Mouse (Mus musculus) hindbrain, postnatal 0 days (tissue): Measurements from ENCODE around the gene Acbd5. TPM values are rescaled to one million over a fixed set of nuclear protein-coding genes. Genes with fewer than 3 reads are reported as not detected.
"Not testable (repeated sequence)": the region's sequence is repeated elsewhere in the genome, so short reads cannot be mapped to it uniquely, and the experiment has no call there.

Experiments used
- ATAC-seq: fragments of 200-750 bp; cut with Nextera tagmentation; 2 replicates; pipeline ENCODE4 v1.8.0; 2017; ENCODE audit warnings: mild to moderate bottlenecking, moderate TSS enrichment, moderate library complexity
- DNase-seq: peaks from one replicate; pipeline ENCODE4 v3.0.0-alpha.2; 2015; ENCODE audit warnings: low spot score
- H3K27ac ChIP-seq: fragments of 300-500 bp; sonication (generic); 2 replicates; pipeline ENCODE4 v1.5.1; 2014; ENCODE audit warnings: mild to moderate bottlenecking
- H3K27me3 ChIP-seq: fragments of 300-500 bp; sonication (generic); 2 replicates; pipeline ENCODE4 v1.6.1; 2014; ENCODE audit warnings: low read length, mixed read lengths; ENCODE audit not compliant: insufficient read depth
- H3K36me3 ChIP-seq: fragments of 300-500 bp; sonication (generic); 2 replicates; pipeline ENCODE4 v1.6.1; 2014; ENCODE audit warnings: low read length, mixed read lengths; ENCODE audit not compliant: insufficient read depth
- H3K4me1 ChIP-seq: fragments of 300-500 bp; sonication (generic); 2 replicates; pipeline ENCODE4 v1.6.1; 2014; ENCODE audit warnings: antibody characterized with exemption, low read length, mixed read lengths; ENCODE audit not compliant: insufficient read depth
- H3K4me2 ChIP-seq: fragments of 300-500 bp; sonication (generic); 2 replicates; pipeline ENCODE4 v1.6.1; 2014; ENCODE audit warnings: low read depth, mild to moderate bottlenecking, low read length, moderate library complexity, mixed read lengths
- H3K4me3 ChIP-seq: fragments of 300-500 bp; sonication (generic); 2 replicates; pipeline ENCODE4 v1.5.1; 2014; ENCODE audit warnings: low read length
- H3K9ac ChIP-seq: fragments of 300-500 bp; sonication (generic); replicated peaks from 2 replicates; pipeline ENCODE4 v1.6.1; 2014; ENCODE audit warnings: mild to moderate bottlenecking, low read length, moderate library complexity, mixed read lengths
- H3K9me3 ChIP-seq: fragments of 300-500 bp; sonication (generic); 2 replicates; pipeline ENCODE4 v1.6.1; 2016; ENCODE audit warnings: low read length, mixed read lengths
- CTCF ChIP-seq: IDR thresholded peaks from 2 replicates; pipeline ENCODE4 v1.5.1; 2016; ENCODE audit warnings: antibody characterized with exemption, control low read depth, low read depth
- WGBS: fragments of 180-500 bp; shearing (Covaris S2); extraction: QIAGEN DNeasy Blood & Tissue Kit; methylation state at CpG from one replicate; pipeline ENCODE4 v1.1.7; 2014; 5-methylcytosine and 5-hydroxymethylcytosine counted together
- polyA plus RNA-seq: library from polyadenylated mRNA; unstranded; fragments of >200 nt; fragmentation: Nextera tagmentation; extraction: Ambion mirVana; gene quantifications from 2 replicates; pipeline ENCODE4 v1.2.1, GENCODE M21; 2015
- total RNA-seq: library from RNA; depleted of rRNA; stranded (reverse); fragments of >200 nt; gene quantifications from 2 replicates; pipeline ENCODE4 v1.2.3, GENCODE M21; 2014

Gene Acbd5
- total and polyA plus RNA-seq, 2 experiments from 2014 or later = 30.1 to 60.9 TPM

DNA sequence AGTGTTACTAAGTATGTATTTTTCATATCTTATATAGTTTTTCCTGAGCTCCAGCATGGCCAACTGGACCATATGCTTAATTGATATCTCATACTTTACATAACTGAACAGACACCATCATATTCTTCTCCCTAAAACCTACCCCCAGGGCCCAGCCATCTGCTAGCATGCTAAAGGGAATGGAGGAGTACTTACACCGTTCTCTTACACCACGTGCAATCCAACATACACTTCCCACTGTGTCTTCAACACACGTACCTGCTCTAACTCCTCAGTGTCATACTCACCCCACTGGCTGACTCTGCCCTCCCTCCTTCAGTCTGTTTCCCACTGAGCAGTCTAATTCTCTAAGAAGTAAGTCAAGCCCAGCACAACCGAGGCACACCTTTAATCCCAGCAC is 39.1 kb upstream of the Acbd5 start:
- Histone ChIP-seq H3K9me3 (0 out of 2 replicates have a peak, but pooled peaks cover 2% of the 10 kb centered on the region), H3K9ac (no peak overlapping the region), H3K27ac (no peak overlapping the region), H3K27me3 (no peaks in the 10 kb centered on the region), H3K4me3 (no peak overlapping the region), H3K36me3 (no peaks in the 10 kb centered on the region), H3K4me2 (no peak overlapping the region), H3K4me1 (no peaks in the 10 kb centered on the region)
- TF ChIP-seq CTCF = no peak
- ATAC-seq = no peak
- no peak for DNase-seq
- 74% methylated on average over 4 of the region's 4 CpGs for WGBS

DNA sequence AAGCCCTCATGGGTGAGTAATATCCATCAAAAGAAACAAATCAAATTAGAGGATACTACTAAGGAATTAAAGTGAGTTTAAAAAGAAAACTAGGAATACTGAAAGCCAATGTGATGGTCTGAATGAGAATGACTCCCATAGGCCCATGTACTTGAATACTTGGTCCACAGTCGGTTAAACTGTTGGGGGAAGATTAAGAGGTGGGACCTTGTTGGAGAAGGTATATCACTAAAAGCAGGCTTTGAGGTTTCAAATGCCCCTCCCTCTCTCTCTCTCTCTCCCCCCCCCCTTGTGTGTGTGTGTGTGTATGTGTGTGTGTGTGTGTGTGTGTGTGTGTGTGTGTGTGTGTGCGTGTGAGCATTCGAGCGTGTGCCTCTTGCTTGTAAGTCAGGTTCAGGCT is 37.3 kb upstream of the Acbd5 start:
- H3K9ac ChIP-seq = no peak overlapping the region
- H3K4me1 ChIP-seq = no peaks in the 10 kb centered on the region
- TF ChIP-seq CTCF = no peak
- WGBS = 98% methylated on average over 4 of the region's 4 CpGs
- H3K4me2 ChIP-seq = no peak overlapping the region
- ATAC-seq (no peak), DNase-seq (no peak)
- no peaks in the 10 kb centered on the region for H3K27me3 ChIP-seq
- H3K36me3 ChIP-seq = no peaks in the 10 kb centered on the region
- no peak overlapping the region for H3K27ac ChIP-seq
- 0 out of 2 replicates have a peak, but pooled peaks cover 2% of the 10 kb centered on the region for H3K9me3 ChIP-seq
- H3K4me3 ChIP-seq = no peak overlapping the region

DNA sequence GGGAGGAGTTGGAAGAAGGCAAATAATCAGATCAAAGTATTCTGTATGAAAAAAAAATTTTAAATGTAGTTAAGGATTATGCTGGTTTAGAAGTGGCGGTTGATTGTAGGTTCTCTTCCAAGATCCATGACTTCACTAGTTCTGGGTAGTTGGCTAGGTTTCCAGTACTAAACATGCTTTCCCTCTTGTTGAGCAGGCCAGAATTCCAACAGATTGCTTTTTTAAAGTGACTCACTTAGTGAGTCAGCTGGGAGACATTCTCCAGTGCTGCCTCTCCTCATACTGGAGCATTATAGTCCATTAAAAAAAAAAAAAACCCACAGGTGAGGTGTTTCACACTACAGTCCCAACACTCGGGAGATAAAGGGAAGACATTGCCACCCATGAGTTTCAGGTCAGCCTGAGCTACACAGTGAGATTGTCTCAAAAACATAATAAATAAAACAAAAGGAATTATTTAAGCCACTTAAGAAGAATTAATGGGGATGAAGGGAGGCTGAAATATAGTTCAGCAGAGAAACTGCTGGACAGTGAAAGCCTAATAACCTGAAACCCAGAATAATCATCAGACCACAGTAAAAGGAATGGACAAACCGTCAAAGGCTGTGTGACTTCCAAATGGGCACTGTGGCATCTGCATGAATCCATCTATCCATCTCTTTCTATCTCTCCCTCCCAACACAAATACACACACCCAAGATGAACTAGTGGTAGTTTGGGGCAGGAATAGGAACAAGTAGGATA is 33.1 kb upstream of the Acbd5 start:
- no peak overlapping the region for H3K27ac ChIP-seq
- no peaks in the 10 kb centered on the region for H3K27me3 ChIP-seq
- 85% methylated on average over 3 of the region's 3 CpGs for WGBS
- no peak for TF ChIP-seq CTCF
- DNase-seq = no peak
- H3K4me3 ChIP-seq = no peak overlapping the region
- H3K4me2 ChIP-seq = no peak overlapping the region
- ATAC-seq = no peak
- H3K9me3 ChIP-seq = 0 out of 2 replicates have a peak, but pooled peaks cover under 1% of the 10 kb centered on the region
- no peaks in the 10 kb centered on the region for H3K36me3 ChIP-seq
- peaks cover 4% of the 10 kb centered on the region; the same call in 1 of the 2 replicates for H3K4me1 ChIP-seq
- no peak overlapping the region for H3K9ac ChIP-seq

DNA sequence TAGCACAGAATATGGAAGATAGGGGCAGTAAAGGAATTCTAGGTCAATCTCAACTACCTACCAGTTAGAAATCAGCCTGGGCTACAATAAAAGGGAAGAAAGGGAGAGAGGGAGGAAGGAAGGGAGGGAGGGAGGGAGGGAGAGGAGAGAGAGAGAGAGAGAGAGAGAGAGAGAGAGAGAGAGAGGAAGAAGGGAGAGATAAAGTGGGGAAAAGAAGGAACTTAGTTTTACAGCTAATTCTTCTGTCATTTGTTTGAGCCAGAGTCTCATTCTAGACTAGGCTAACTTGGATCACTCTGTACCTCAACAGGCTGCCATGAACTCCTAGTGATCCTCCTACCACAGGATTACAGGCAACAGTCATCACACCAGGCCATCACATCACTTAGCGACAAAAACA is 32.5 kb upstream of the Acbd5 start:
- Histone ChIP-seq H3K9ac (no peak overlapping the region), H3K36me3 (no peaks in the 10 kb centered on the region), H3K4me1 (peaks cover 4% of the 10 kb centered on the region; the same call in 1 of the 2 replicates), H3K4me3 (no peak overlapping the region), H3K4me2 (no peak overlapping the region), H3K9me3 (no peaks in the 10 kb centered on the region), H3K27me3 (no peaks in the 10 kb centered on the region), H3K27ac (no peak overlapping the region)
- no peak for TF ChIP-seq CTCF
- WGBS = 100% methylated on average over 1 of the region's 1 CpGs
- no peak for ATAC-seq
- no peak for DNase-seq

GRCm38 (mm10) chr2:23039082-23040000 is 28.6 kb upstream of the Acbd5 start:
- 2% methylated on average over 58 of the region's 59 CpGs for WGBS
- peak; percentile 86 for ATAC-seq
- peak overlapping the region; percentile 74 for H3K9ac ChIP-seq
- peak overlapping the region; percentile 93 for H3K27ac ChIP-seq
- H3K4me2 ChIP-seq = peak overlapping the region; percentile 82
- peak; percentile 43 for DNase-seq
- no peaks in the 10 kb centered on the region for H3K36me3 ChIP-seq
- H3K4me3 ChIP-seq = peak overlapping the region; percentile 69
- TF ChIP-seq CTCF = no peak
- H3K4me1 ChIP-seq = peaks cover 4% of the 10 kb centered on the region; the same call in 1 of the 2 replicates
- no peaks in the 10 kb centered on the region for H3K27me3 ChIP-seq
- H3K9me3 ChIP-seq = no peaks in the 10 kb centered on the region

GRCm38 (mm10) chr2:23040001-23040646 is 27.8 kb upstream of the Acbd5 start, which contains the start of gene Abi1:
Gene Abi1, minus strand, starts transcription at chr2:23040241.
- ATAC-seq (peak; percentile 97), DNase-seq (peak; percentile 98)
- H3K36me3 ChIP-seq = no peaks in the 10 kb centered on the region
- H3K27me3 ChIP-seq = no peaks in the 10 kb centered on the region
- no peaks in the 10 kb centered on the region for H3K9me3 ChIP-seq
- peak within 1 kb of the TSS; percentile 93 for H3K27ac ChIP-seq
- peak within 1 kb of the TSS; percentile 82 for H3K4me2 ChIP-seq
- H3K9ac ChIP-seq = peak within 1 kb of the TSS; percentile 74
- peak; percentile 52 for TF ChIP-seq CTCF
- H3K4me1 ChIP-seq = peaks cover 4% of the 10 kb centered on the region; the same call in 1 of the 2 replicates
- WGBS = 4% methylated on average over 23 of the region's 24 CpGs
- peak within 1 kb of the TSS; percentile 69 for H3K4me3 ChIP-seq

DNA sequence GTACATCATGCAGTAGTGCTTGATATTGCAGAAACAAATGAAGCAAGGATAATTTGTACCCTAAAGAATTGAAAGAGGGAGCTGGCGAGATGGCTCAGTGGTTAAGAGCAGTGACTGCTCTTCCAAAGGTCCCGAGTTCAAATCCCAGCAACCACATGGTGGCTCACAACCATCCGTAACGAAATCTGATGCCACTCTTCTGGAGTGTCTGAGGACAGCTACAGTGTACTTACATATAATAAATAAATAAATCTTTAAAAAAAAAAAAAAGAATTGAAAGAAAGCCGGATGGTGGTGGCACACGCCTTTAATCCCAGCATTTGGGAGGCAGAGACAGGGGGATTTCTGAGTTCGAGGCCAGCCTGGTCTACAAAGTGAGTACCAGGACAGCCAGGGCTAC is 27.3 kb upstream of the Acbd5 start:
- not testable (repeated sequence) for H3K4me1 ChIP-seq, H3K27ac ChIP-seq, H3K27me3 ChIP-seq, H3K4me3 ChIP-seq, DNase-seq, H3K36me3 ChIP-seq, H3K9me3 ChIP-seq, H3K9ac ChIP-seq, ATAC-seq
- WGBS = 88% methylated on average over 7 of the region's 7 CpGs
- 0 out of 2 replicates have a peak overlapping the region, but pooled peaks have one; percentile 16 for H3K4me2 ChIP-seq
